Mouse (Mus musculus) liver, embryonic 14.5 days (tissue): ENCODE data around the gene Olfr1056.
"Not testable (repeated sequence)": the region's sequence is repeated elsewhere in the genome, so short reads cannot be mapped to it uniquely, and the experiment has no call there.

Source experiments
- CTCF ChIP-seq: IDR thresholded peaks from 2 replicates; pipeline ENCODE4 v1.5.1; 2016; ENCODE audit warnings: antibody characterized with exemption, low read depth, control low read depth
- EP300 ChIP-seq: IDR thresholded peaks from 2 replicates; pipeline ENCODE4 v1.6.1; 2016; ENCODE audit warnings: antibody characterized with exemption, low read depth

GRCm38 (mm10) chr2:86351751-86352150 is 10.5 kb downstream of the Olfr1056 start:
- TF ChIP-seq CTCF, EP300: not testable (repeated sequence)
